Mouse (Mus musculus) spleen, adult 2 months (tissue): ENCODE measurements around the gene Tmc4. TPM values are rescaled to one million over a fixed set of nuclear protein-coding genes. Genes with fewer than 3 reads are reported as not detected.

ENCODE experiments used
- DNase-seq, 2 experiments: peaks; one replicate each; pipeline versions ENCODE4 v3.0.0 to v3.0.0-alpha.2; 2012 to 2021; ENCODE audit warnings: low spot score in 2 of 2, low read depth in 1 of 2
- H3K27ac ChIP-seq: fragments of 200-500 bp; 2 replicates; pipeline ENCODE4 v1.5.1; 2012; ENCODE audit warnings: low read length, inconsistent platforms; ENCODE audit not compliant: insufficient read depth
- H3K27me3 ChIP-seq: fragments of 200-500 bp; 2 replicates; pipeline ENCODE4 v1.6.1; 2012; ENCODE audit warnings: mild to moderate bottlenecking, moderate library complexity, low read length, inconsistent platforms; ENCODE audit not compliant: control insufficient read depth, insufficient read depth
- H3K36me3 ChIP-seq: fragments of 200-500 bp; 2 replicates; pipeline ENCODE4 v1.6.1; 2012; ENCODE audit warnings: mild to moderate bottlenecking, low read length, inconsistent platforms; ENCODE audit not compliant: control insufficient read depth, insufficient read depth
- H3K4me1 ChIP-seq: fragments of 200-500 bp; 2 replicates; pipeline ENCODE4 v1.6.1; 2011; ENCODE audit warnings: inconsistent platforms; ENCODE audit not compliant: control insufficient read depth, insufficient read depth, insufficient read length
- H3K4me3 ChIP-seq: fragments of 200-500 bp; 2 replicates; pipeline ENCODE4 v1.5.1; 2011; ENCODE audit warnings: mild to moderate bottlenecking, inconsistent platforms; ENCODE audit not compliant: insufficient read depth, insufficient read length; ENCODE audit errors: extremely low read depth
- CTCF ChIP-seq: fragments of 200-500 bp; IDR thresholded peaks from 2 replicates; pipeline ENCODE4 v1.5.1; 2011; ENCODE audit warnings: mild to moderate bottlenecking, inconsistent platforms; ENCODE audit not compliant: insufficient read depth, insufficient read length, insufficient replicate concordance; ENCODE audit errors: extremely low read depth
- POLR2A ChIP-seq: fragments of 200-500 bp; IDR thresholded peaks from 2 replicates; pipeline ENCODE4 v1.6.1; 2011; ENCODE audit warnings: low read depth, low read length, inconsistent platforms
- WGBS: fragments of 180-500 bp; shearing (Covaris S2); methylation state at CpG from one replicate; pipeline ENCODE4 v1.1.7; 2018; 5-methylcytosine and 5-hydroxymethylcytosine counted together
- polyA plus RNA-seq: library from polyadenylated mRNA; depleted of rRNA; stranded (reverse); fragments of >200 nt; gene quantifications from 2 replicates; pipeline ENCODE4 v1.2.3, GENCODE M21; 2012; rRNA removed

Gene Tmc4
- polyA plus RNA-seq, 1 experiment = 7.6 TPM

DNA sequence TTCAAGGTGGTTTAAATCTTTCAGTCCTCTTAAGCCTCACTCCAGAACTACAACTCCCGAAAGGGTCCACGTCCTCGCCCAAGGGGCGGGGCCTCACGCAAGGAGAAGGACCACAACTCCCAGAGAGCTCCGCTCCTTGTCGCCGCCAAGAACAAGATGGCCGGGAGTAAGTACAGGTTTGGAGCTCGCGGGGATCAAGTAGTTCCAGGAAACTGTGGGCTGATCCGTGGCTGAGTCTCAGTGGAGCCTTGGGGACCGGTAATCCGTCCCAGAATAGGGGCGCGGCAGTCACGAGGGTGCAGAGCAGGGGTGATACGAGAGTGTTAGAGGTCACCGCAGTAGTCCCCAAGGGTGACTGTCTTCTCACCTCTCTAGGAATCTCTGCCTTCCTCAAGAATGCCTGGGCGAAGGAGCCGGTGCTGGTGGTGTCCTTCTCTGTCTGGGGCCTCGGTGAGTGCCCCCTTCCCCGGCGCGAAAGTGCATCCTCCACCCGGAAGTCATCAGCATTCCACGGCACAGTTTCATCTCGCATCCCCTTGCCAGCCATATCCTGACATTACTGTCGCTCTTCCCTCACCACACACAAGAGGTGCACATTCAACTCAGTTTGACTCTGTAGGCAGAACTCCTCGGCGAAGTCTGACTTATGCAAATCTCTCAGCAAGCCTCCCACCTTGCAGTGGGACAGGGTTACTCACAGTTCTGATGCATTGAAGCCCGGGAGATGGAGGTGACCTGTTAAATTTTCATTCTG lies 59.9 kb downstream of the Tmc4 start, which contains the start of gene Ndufa3:
Ndufa3 (plus strand) TSS at position 132 of the 754 bp plus-strand sequence.
- Histone ChIP-seq H3K4me3 (peak within 1 kb of the TSS; percentile 90), H3K36me3 (peaks cover 13% of the 10 kb centered on the region), H3K27me3 (no peaks in the 10 kb centered on the region), H3K4me1 (no peaks in the 10 kb centered on the region), H3K27ac (peak within 1 kb of the TSS; percentile 76)
- TF ChIP-seq CTCF (no peak), POLR2A (peak; percentile 47; the same call in 1 of the 2 replicates)
- WGBS = 1% methylated on average over 32 of the region's 32 CpGs
- DNase-seq = peak; percentile 86 to 87

GRCm38 (mm10) chr7:3616389-3617241 lies 60.7 kb downstream of the Tmc4 start:
- H3K36me3 ChIP-seq = peaks cover 13% of the 10 kb centered on the region
- no peak for DNase-seq
- no peak overlapping the region for H3K27ac ChIP-seq
- WGBS = 40% methylated on average over 6 of the region's 6 CpGs
- H3K27me3 ChIP-seq = no peaks in the 10 kb centered on the region
- H3K4me1 ChIP-seq = no peaks in the 10 kb centered on the region
- no peak for TF ChIP-seq CTCF
- TF ChIP-seq POLR2A = no peak
- no peak overlapping the region; the same call in 1 of the 2 replicates for H3K4me3 ChIP-seq

GRCm38 (mm10) chr7:3616057-3616388 lies 61.3 kb downstream of the Tmc4 start, which contains the start of gene Oscar:
TSS of gene Oscar (minus strand) at chr7:3616157.
- no peak within 1 kb of the TSS; the same call in 1 of the 2 replicates for H3K4me3 ChIP-seq
- no peaks in the 10 kb centered on the region for H3K27me3 ChIP-seq
- H3K27ac ChIP-seq = no peak within 1 kb of the TSS
- 82% methylated on average over 4 of the region's 4 CpGs for WGBS
- H3K4me1 ChIP-seq = no peaks in the 10 kb centered on the region
- no peak for TF ChIP-seq CTCF
- TF ChIP-seq POLR2A = no peak
- H3K36me3 ChIP-seq = peaks cover 12% of the 10 kb centered on the region
- DNase-seq = no peak

Other genes starting within 250 kb of the Tmc4 start
- 0.48 and 0.54 TPM in 2 replicates for gene Tarm1, start 174.9 kb downstream of the Tmc4 start, polyA plus RNA-seq
- 0.14 and 0.15 TPM in 2 replicates for gene Oscar, start 61.4 kb downstream of the Tmc4 start, polyA plus RNA-seq
- 117 and 124 TPM in 2 replicates for gene Ndufa3, start 60.2 kb downstream of the Tmc4 start, polyA plus RNA-seq
- gene Tfpt, start 47.6 kb downstream of the Tmc4 start, polyA plus RNA-seq = 6.8 TPM in 2 replicates
- 24.1 and 27.8 TPM in 2 replicates for gene Prpf31, start 47.6 kb downstream of the Tmc4 start, polyA plus RNA-seq
- gene Cnot3, start 32.3 kb downstream of the Tmc4 start, polyA plus RNA-seq = 94.1 and 111 TPM in 2 replicates
- gene Leng1, start 11.7 kb downstream of the Tmc4 start, polyA plus RNA-seq = 1.8 and 2.3 TPM in 2 replicates
- gene Tsen34, start 15.3 kb upstream of the Tmc4 start, polyA plus RNA-seq = 29.2 and 47.1 TPM in 2 replicates
- gene Mboat7, start 16.0 kb upstream of the Tmc4 start, polyA plus RNA-seq = 57.0 and 57.2 TPM in 2 replicates
- 1,349 and 2,225 TPM in 2 replicates for gene Rps9, start 26.4 kb upstream of the Tmc4 start, polyA plus RNA-seq
- gene Pirb, start 42.8 kb upstream of the Tmc4 start, polyA plus RNA-seq = 51.9 and 72.4 TPM in 2 replicates
- 3.7 and 4.5 TPM in 2 replicates for gene Gm15448, start 148.1 kb upstream of the Tmc4 start, polyA plus RNA-seq
- gene Pira2, start 167.5 kb upstream of the Tmc4 start, polyA plus RNA-seq = 5.0 and 13.3 TPM in 2 replicates
- 7.0 and 18.4 TPM in 2 replicates for gene Gm14548, start 220.6 kb upstream of the Tmc4 start, polyA plus RNA-seq
- gene Lilra6, start 237.9 kb upstream of the Tmc4 start, polyA plus RNA-seq = 7.3 and 9.0 TPM in 2 replicates